Mouse (Mus musculus) liver, adult 2 months (tissue): Measurements from ENCODE around the gene March5. TPM values are rescaled to one million over a fixed set of nuclear protein-coding genes. Genes with fewer than 3 reads are reported as not detected.
"Not testable (repeated sequence)": the region's sequence is repeated elsewhere in the genome, so short reads cannot be mapped to it uniquely, and the experiment has no call there.

Experiments used
- DNase-seq: peaks from one replicate; pipeline ENCODE4 v3.0.0-alpha.2; 2011; ENCODE audit warnings: low read depth, low spot score; ENCODE audit errors: extremely low read depth
- H3K27ac ChIP-seq: fragments of 200-500 bp; replicated peaks from 2 replicates; pipeline ENCODE4 v1.5.1; 2012; ENCODE audit warnings: low read depth, mild to moderate bottlenecking, control low read depth, inconsistent platforms, low read length; ENCODE audit not compliant: insufficient read depth
- H3K27me3 ChIP-seq: fragments of 200-500 bp; 2 replicates; pipeline ENCODE4 v1.6.1; 2012; ENCODE audit warnings: mild to moderate bottlenecking, moderate library complexity, low read length, inconsistent platforms; ENCODE audit not compliant: control insufficient read depth, insufficient read depth
- H3K36me3 ChIP-seq: fragments of 200-500 bp; 2 replicates; pipeline ENCODE4 v1.6.1; 2012; ENCODE audit warnings: low read length, inconsistent platforms; ENCODE audit not compliant: control insufficient read depth, insufficient read depth
- H3K4me1 ChIP-seq: fragments of 200-500 bp; 2 replicates; pipeline ENCODE4 v1.6.1; 2011; ENCODE audit warnings: low read length; ENCODE audit not compliant: control insufficient read depth, insufficient read depth
- H3K4me3 ChIP-seq: fragments of 200-500 bp; 2 replicates; pipeline ENCODE4 v1.5.1; 2011; ENCODE audit warnings: low read depth, mild to moderate bottlenecking, control low read depth, low read length, moderate library complexity; ENCODE audit not compliant: insufficient read depth
- H3K79me2 ChIP-seq: fragments of 200-500 bp; 2 replicates; pipeline ENCODE4 v1.6.1; 2012; ENCODE audit warnings: inconsistent platforms, mild to moderate bottlenecking, low read length, moderate library complexity; ENCODE audit not compliant: control insufficient read depth, insufficient read depth
- H3K9ac ChIP-seq: fragments of 200-500 bp; 2 replicates; pipeline ENCODE4 v1.6.1; 2012; ENCODE audit warnings: low read depth, mild to moderate bottlenecking, control low read depth, inconsistent platforms, low read length
- CTCF ChIP-seq: fragments of 200-500 bp; IDR thresholded peaks from 2 replicates; pipeline ENCODE4 v1.5.1; 2011; ENCODE audit warnings: low read depth, low read length, control low read depth
- POLR2A ChIP-seq: fragments of 200-500 bp; IDR thresholded peaks from 2 replicates; pipeline ENCODE4 v1.6.1; 2011; ENCODE audit warnings: low read length, control low read depth; ENCODE audit not compliant: insufficient read depth; ENCODE audit errors: extremely low read depth
- WGBS: fragments of 180-500 bp; shearing (Covaris S2); methylation state at CpG from one replicate; pipeline ENCODE4 v1.1.7; 2018; 5-methylcytosine and 5-hydroxymethylcytosine counted together
- polyA plus RNA-seq: library from polyadenylated mRNA; depleted of rRNA; stranded (reverse); fragments of >200 nt; gene quantifications from 2 replicates; pipeline ENCODE4 v1.2.3, GENCODE M21; 2012
- total RNA-seq: library from RNA; depleted of rRNA; stranded (reverse); fragments of >200 nt; gene quantifications from 2 replicates; pipeline ENCODE4 v1.2.3, GENCODE M21; 2014

Gene March5
- total and polyA plus RNA-seq, 2 experiments: 33.8 to 84.0 TPM

GRCm38 (mm10) chr19:37188366-37188948 lies 18.9 kb upstream of the March5 start:
- DNase-seq: peak; percentile 82
- WGBS: 25% methylated on average over 4 of the region's 4 CpGs
- TF ChIP-seq POLR2A: no peak
- H3K36me3 ChIP-seq: no peaks in the 10 kb centered on the region
- peaks cover 33% of the 10 kb centered on the region; the same call in 1 of the 2 replicates for H3K79me2 ChIP-seq
- peak overlapping the region; percentile 65 for H3K27ac ChIP-seq
- no peak overlapping the region for H3K9ac ChIP-seq
- H3K4me1 ChIP-seq: peaks cover 30% of the 10 kb centered on the region
- H3K27me3 ChIP-seq: no peaks in the 10 kb centered on the region
- H3K4me3 ChIP-seq: no peak overlapping the region

- peak overlapping the region; percentile 87 for H3K27ac ChIP-seq
- no peak overlapping the region for H3K9ac ChIP-seq
- H3K27me3 ChIP-seq: no peaks in the 10 kb centered on the region
- TF ChIP-seq CTCF: no peak
- TF ChIP-seq POLR2A: no peak
- H3K4me1 ChIP-seq: peaks cover 30% of the 10 kb centered on the region
- DNase-seq: peak; percentile 92
- H3K79me2 ChIP-seq: peaks cover 35% of the 10 kb centered on the region
- H3K4me3 ChIP-seq: no peak overlapping the region
- WGBS: 12% methylated on average over 5 of the region's 5 CpGs
- no peaks in the 10 kb centered on the region for H3K36me3 ChIP-seq
These were observed 14.8 kb upstream of the March5 start for GRCm38 (mm10) chr19:37192475-37193058.

GRCm38 (mm10) chr19:37198165-37198880 lies 9.0 kb upstream of the March5 start:
- Histone ChIP-seq H3K9ac (no peak overlapping the region), H3K27ac (no peak overlapping the region), H3K4me1 (no peaks in the 10 kb centered on the region; the same call in 1 of the 2 replicates), H3K79me2 (peaks cover 34% of the 10 kb centered on the region), H3K36me3 (no peaks in the 10 kb centered on the region), H3K4me3 (no peak overlapping the region), H3K27me3 (no peaks in the 10 kb centered on the region)
- TF ChIP-seq CTCF (no peak), POLR2A (no peak)
- 93% methylated on average over 1 of the region's 1 CpGs for WGBS
- DNase-seq: no peak

- H3K4me3 ChIP-seq: no peak overlapping the region
- H3K27ac ChIP-seq: no peak overlapping the region
- peaks cover 35% of the 10 kb centered on the region for H3K79me2 ChIP-seq
- no peak for DNase-seq
- no peaks in the 10 kb centered on the region; the same call in 1 of the 2 replicates for H3K4me1 ChIP-seq
- H3K36me3 ChIP-seq: no peaks in the 10 kb centered on the region
- H3K9ac ChIP-seq: no peak overlapping the region
- H3K27me3 ChIP-seq: no peaks in the 10 kb centered on the region
- 81% methylated on average over 2 of the region's 2 CpGs for WGBS
- TF ChIP-seq CTCF: no peak
- TF ChIP-seq POLR2A: no peak
These were observed 7.5 kb upstream of the March5 start for GRCm38 (mm10) chr19:37199889-37200288.

- 95% methylated on average over 1 of the region's 1 CpGs for WGBS
- Histone ChIP-seq H3K27ac (no peak overlapping the region), H3K9ac (no peak overlapping the region), H3K4me1 (peaks cover 2% of the 10 kb centered on the region), H3K36me3 (no peaks in the 10 kb centered on the region), H3K79me2 (peaks cover 24% of the 10 kb centered on the region; the same call in 1 of the 2 replicates), H3K4me3 (no peak overlapping the region), H3K27me3 (no peaks in the 10 kb centered on the region)
- DNase-seq: no peak
- TF ChIP-seq CTCF (no peak), POLR2A (no peak)
These were observed 4.0 kb upstream of the March5 start for GRCm38 (mm10) chr19:37203371-37203770.

- H3K9ac ChIP-seq, H3K27ac ChIP-seq, H3K36me3 ChIP-seq, H3K4me1 ChIP-seq, H3K27me3 ChIP-seq, DNase-seq, H3K4me3 ChIP-seq: not testable (repeated sequence)
- H3K79me2 ChIP-seq: peaks cover 18% of the 10 kb centered on the region; the same call in 1 of the 2 replicates
These were observed 2.2 kb upstream of the March5 start for GRCm38 (mm10) chr19:37205155-37205554.
